Mouse (Mus musculus): ENCODE measurements around the gene Gm9195. TPM values are rescaled to one million over a fixed set of nuclear protein-coding genes. Genes with fewer than 3 reads are reported as not detected.

The Gm9195 gene
- total RNA-seq, 4 experiments from 2014 or later, result not detected

DNA sequence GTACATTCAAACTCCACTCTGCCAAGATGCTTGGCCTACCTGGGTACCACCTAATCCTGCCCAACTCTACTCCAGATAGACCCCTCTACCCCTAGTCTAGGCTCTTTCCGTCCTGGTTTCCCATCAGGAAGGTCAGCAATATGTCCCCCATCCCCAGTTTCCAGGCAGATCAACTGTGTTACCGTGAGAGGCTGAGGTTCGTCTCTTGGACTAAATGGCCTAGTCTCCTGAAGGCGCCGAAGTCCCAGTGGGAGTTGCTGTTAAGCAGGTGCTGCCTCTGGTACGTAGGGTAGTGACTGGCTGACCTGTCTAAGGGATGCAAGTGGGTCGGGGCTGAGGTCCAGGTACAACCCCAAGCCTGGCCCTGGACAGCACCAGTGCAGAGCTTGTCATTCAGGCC lies 50.7 kb downstream of the Gm9195 start:
- no peak for DNase-seq

DNA sequence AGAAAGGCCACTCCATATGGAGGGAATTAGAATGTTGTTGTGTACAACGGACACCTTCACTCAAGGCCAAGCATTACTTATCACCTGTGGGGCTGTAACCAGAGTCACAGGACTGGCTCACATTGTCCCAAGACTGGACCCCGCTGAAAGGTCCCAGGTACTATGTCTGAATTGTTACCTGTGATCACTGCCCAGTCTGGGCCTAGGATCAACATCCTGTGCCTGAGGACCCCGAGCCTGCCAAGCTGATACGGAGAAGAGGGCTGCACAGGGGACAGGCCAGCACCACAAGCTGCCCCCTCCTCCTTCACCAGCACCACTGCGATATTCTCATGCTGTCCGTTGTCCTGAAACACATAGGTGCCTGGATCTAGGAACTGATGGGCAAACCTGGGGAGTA lies 51.2 kb downstream of the Gm9195 start:
- no peak for DNase-seq

GRCm38 (mm10) chr14:72438976-72439375 lies 52.7 kb downstream of the Gm9195 start:
- DNase-seq, result no peak

DNA sequence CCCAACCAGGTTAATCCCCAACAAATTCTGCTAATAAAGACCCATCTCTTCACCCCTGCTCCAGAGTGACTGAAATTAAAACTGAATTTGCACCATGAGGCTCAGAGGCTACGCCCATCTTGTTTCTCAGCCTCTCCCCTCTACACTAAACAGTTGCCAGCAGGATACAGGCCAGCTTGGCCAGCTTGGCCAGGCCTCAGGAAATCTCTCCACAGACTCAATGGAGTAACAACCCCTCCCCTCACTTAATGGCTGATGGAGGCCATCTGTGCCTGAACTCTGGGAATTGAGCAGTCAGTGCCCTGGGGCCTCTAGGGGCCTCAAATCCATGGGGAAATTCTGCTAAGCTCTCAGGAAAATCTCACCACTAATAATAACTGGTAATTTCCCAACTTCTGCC lies 101.9 kb downstream of the Gm9195 start:
- DNase-seq, result peak; percentile 4

GRCm38 (mm10) chr14:72389288-72389687 lies 102.3 kb downstream of the Gm9195 start:
- DNase-seq, result no peak

- no peak for DNase-seq
These were observed 114.4 kb downstream of the Gm9195 start for GRCm38 (mm10) chr14:72377224-72377623.

Other genes starting within 250 kb of the Gm9195 start
- gene Fndc3a, start 218.2 kb upstream of the Gm9195 start, total RNA-seq (2022), result 10 to 100 TPM; 72.4 to 87.8 (median 80.5) TPM